In genomic region chr4:141301116-141301553, GRCm38 (mm10) we compare ENCODE assay signal across 7 mouse cellular contexts. TPM values are rescaled to one million over a fixed set of nuclear protein-coding genes. Genes with fewer than 3 reads are reported as not detected.
DNase-seq lines count a peak whose midpoint lies in the region; ATAC-seq lines count a peak whose summit lies in the region.

Epha2 (plus strand) TSS chr4:141301240.

- H3K27ac ChIP-seq in intestine, embryonic 16.5 days (ENCODE audit: low read length), result peak within 1 kb of the TSS; percentile 60

- no peaks in the 10 kb centered on the region for H3K36me3 ChIP-seq in intestine, embryonic 16.5 days (ENCODE audit: control insufficient read depth, insufficient read depth, low read length)

- no peaks in the 10 kb centered on the region for H3K27me3 ChIP-seq in intestine, embryonic 16.5 days (replicated peaks; ENCODE audit: control insufficient read depth, insufficient read depth, low read length)

- H3K4me2 ChIP-seq in intestine, embryonic 16.5 days (ENCODE audit: low read depth, low read length), result peak within 1 kb of the TSS; percentile 84

- H3K9me3 ChIP-seq in intestine, embryonic 16.5 days (ENCODE audit: control insufficient read depth, low read length), result no peaks in the 10 kb centered on the region

- peak; percentile 94 for DNase-seq in adrenal gland, postnatal 14 days
- peak; percentile 95 for DNase-seq in embryo, embryonic 10 days (ENCODE audit: low spot score)
- peak; percentile 73 for DNase-seq in gastrocnemius, postnatal 25 days
- peak; percentile 34 to 76 for DNase-seq in left cerebral cortex, postnatal 14 days (ENCODE audit: low spot score in 2 of 2)
- peak; percentile 54 for DNase-seq in skeletal muscle tissue, adult 2 months (ENCODE audit: low read depth, low spot score)

- ATAC-seq in intestine, embryonic 16.5 days, result peak; percentile 60
- ATAC-seq in megakaryocyte progenitor cell, adult 5-6 weeks (replicated peaks; ENCODE audit: poor library complexity), result peak; percentile 17; the same call in 1 of the 2 replicates

- H3K4me1 ChIP-seq in intestine, embryonic 16.5 days (ENCODE audit: control insufficient read depth, insufficient read depth, low read length), result peaks cover 25% of the 10 kb centered on the region

- H3K9ac ChIP-seq in intestine, embryonic 16.5 days (ENCODE audit: low read depth, low read length), result peak within 1 kb of the TSS; percentile 84

- WGBS in intestine, embryonic 16.5 days, result under 1% methylated on average over 35 of the region's 35 CpGs

- peak within 1 kb of the TSS; percentile 81 for H3K4me3 ChIP-seq in intestine, embryonic 16.5 days (ENCODE audit: low read length)

- intact Hi-C loops in left cerebral cortex, postnatal 14 days (cut with DNase I), result no loop called here

RNA-seq across cellular contexts. Expression of gene Epha2, which starts in this region (rescaled TPM):
- 18.8 and 19.4 TPM in 2 replicates for total RNA-seq in adrenal gland, postnatal 14 days (2021)
- 1 to 10 TPM; 1.3 to 2.0 TPM for total RNA-seq in gastrocnemius, postnatal 25 days (2021)
- polyA plus RNA-seq in intestine, embryonic 16.5 days (2015; fragmentation: Nextera tagmentation; extraction: Ambion mirVana), result 7.6 and 8.5 TPM in 2 replicates
- 1 to 10 TPM; 2.2 to 2.7 TPM for total RNA-seq in left cerebral cortex, postnatal 14 days (2021)
- 0.46 and 0.49 TPM in 2 replicates for total RNA-seq in megakaryocyte progenitor cell, adult 5-6 weeks (2015)
- total RNA-seq in megakaryocyte progenitor cell, adult 5-6 weeks (2017), result 0.14 and 0.50 TPM in 2 replicates

Comparison
In these comparisons a context has a peak if more than half of its experiments do, and no peak if none do; other contexts are left out.
1. Peak in every context shown above with its lines: DNase-seq, ATAC-seq, H3K4me3 ChIP-seq and H3K27ac ChIP-seq.
2. Peak in ATAC-seq in megakaryocyte progenitor cell, adult 5-6 weeks; RNA of the gene not detected or under 1 TPM.